Mouse (Mus musculus) telencephalon, adult 2 months (tissue): ENCODE measurements at regions not wholly inside any gene's neighbourhood (a gene's known extent, or its start where the extent isn't known, plus 50 kb on each side); places are given as distances from the start of the nearest gene placed in this dataset.
"Not testable (repeated sequence)": the region's sequence is repeated elsewhere in the genome, so short reads cannot be mapped to it uniquely, and the experiment has no call there.

Source experiments
- DNase-seq: peaks from one replicate; pipeline ENCODE4 v3.0.0-alpha.2; 2011; ENCODE audit warnings: low read depth, low spot score

- no peak for DNase-seq
Observed at GRCm38 (mm10) chrX:94785983-94786382, 61.6 kb downstream of the Zxdb start.

DNA sequence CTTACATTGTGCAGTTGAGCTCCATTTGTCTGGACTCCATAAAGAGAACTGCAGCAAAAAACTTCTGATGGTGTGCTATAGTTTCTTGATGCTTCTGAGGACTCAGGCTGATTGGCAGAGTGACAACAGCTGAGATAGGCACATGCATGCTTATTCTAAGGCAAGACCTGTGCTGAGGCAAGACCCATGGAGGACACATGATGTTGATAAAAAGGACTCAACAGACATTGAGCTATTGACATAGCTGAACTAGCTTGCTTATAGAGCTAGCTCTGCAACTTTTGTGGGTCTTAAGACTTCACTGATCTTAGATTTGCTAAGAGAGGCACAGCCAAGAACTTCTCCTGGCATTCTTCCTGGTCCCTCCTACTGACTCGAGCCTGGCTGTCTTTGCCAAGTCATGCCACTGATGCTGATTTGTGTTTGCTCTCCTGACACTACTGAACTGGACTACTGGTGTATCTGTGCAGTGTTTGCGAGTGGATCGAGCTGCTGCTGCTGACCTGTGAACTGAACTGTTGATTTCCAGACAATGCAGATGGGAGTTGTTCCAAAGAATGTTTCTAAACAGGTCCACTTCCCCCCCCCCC, 64.1 kb downstream of the Zxdb start:
- DNase-seq, result no peak

- not testable (repeated sequence) for DNase-seq
Observed at GRCm38 (mm10) chrX:94796845-94797244, 72.5 kb downstream of the Zxdb start.

- not testable (repeated sequence) for DNase-seq
Observed at GRCm38 (mm10) chrX:94797348-94798182, 73.2 kb downstream of the Zxdb start.

DNA sequence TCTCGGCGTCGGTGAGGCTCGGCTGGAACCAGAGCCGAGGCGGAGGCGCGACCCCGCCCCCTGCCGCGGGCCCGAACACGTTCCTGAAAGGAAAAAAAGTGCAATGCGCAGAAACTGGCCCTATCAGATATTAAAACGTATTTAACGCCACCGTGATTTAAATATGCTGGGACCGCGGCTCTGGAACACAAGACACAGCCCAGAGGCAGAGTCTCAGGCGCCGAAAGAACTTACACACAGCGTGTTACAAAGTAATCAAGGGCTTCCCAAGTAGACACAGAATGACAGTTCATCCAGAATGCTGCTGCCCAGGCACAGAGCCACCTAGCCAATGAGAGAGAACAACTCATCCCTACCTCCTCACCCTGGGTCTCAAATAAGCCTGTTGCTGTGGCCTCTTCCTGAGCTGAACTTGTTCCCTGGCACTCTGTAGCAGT, 73.8 kb downstream of the Zxdb start:
- not testable (repeated sequence) for DNase-seq

DNA sequence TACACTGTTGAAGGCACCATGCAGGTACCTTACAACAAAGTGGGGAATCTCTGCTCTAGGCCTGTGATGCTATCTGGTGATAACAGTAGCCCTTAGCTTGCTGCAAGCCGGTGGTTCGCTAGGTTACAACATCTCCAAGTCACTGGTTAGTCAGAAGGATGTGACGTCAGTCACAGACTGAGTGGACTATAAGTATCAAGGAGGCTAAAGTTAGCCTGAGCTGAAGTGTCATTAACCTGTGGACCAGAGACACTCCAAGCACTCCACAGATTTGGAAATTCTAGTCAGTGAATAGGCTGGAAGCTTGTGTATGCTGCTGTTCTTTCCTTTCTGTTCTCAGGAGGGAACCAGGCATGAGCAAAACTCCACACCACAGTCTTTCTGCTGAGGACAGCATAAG, 88.4 kb downstream of the Zxdb start:
- not testable (repeated sequence) for DNase-seq

GRCm38 (mm10) chrX:94827524-94827923, 103.2 kb downstream of the Zxdb start:
- not testable (repeated sequence) for DNase-seq

DNA sequence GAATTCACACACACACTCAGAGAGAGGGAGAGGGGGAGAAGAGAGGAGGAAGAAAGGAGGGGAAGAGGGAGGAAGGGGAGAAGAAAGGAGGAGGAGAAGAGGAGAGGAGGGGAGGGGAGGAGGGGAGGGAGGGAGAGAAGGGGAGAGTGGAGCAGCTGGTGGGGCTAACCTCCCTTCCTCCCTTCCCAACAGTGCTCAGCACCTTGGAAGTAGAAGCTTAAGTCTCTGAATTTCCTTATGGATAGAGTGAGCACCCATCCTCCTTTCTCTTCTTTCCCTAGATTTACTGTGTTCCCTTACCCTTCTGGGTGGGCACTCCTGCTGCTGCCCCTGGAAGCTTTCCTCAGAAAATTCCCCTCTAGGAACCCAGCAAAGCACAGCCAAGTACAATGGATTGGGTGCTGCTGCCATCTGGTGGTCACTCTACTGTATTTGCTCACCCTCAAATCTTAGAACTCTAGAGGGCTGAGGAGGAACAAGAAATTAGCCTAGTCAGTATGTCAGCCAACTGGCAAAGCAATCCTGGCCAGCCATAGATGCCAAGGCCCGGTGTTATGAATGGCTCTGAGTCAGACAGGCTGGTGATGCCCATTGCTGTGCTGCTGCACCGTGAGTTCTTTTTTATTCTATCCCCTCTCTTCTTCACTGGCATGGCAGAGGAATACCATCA, 119.9 kb downstream of the Zxdb start:
- DNase-seq, result not testable (repeated sequence)

DNA sequence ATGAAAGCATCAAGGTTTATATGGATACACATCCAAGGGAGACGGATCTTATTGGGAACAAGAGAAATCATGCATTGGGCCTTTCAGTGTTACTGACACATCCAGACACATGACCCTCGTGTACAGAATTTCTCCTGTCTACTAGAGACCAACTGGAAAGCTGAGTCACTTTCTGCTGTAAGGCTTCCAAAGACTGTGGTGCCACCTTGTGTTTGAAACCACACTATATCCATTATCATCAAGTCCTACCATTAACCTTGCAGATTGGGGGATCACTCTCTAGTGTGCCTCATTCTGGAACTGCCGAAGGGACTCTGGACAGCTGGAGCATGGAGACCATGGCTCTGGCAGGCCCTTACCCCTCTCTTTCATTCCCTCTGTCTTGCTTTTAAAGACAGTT, 125.2 kb downstream of the Zxdb start:
- not testable (repeated sequence) for DNase-seq

DNA sequence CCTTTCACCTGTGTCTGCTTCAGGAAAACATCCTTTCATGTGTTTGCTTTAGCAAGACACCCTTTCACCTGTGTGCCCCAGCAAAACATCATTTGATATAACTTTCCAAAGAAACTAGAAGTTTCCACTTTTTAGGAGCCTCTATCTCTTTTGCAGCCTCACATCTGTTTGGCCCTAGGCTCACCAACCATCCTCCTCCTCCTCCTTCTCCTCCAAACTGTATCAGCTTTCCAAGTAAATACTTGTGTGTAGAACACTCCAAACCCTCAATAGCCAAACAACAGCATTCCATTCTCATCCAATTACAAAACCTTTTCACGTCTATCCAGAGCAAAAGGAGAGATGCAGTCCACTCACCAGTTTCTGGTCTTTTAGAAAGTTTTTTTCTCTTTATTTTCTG, 133.1 kb downstream of the Zxdb start:
- no peak for DNase-seq

GRCm38 (mm10) chrX:94857954-94858353, 133.6 kb downstream of the Zxdb start:
- no peak for DNase-seq

GRCm38 (mm10) chrX:94863123-94863522, 138.8 kb downstream of the Zxdb start:
- DNase-seq, result no peak

- peak; percentile 47 for DNase-seq
Observed at GRCm38 (mm10) chrX:94865531-94866502, 141.4 kb downstream of the Zxdb start.

DNA sequence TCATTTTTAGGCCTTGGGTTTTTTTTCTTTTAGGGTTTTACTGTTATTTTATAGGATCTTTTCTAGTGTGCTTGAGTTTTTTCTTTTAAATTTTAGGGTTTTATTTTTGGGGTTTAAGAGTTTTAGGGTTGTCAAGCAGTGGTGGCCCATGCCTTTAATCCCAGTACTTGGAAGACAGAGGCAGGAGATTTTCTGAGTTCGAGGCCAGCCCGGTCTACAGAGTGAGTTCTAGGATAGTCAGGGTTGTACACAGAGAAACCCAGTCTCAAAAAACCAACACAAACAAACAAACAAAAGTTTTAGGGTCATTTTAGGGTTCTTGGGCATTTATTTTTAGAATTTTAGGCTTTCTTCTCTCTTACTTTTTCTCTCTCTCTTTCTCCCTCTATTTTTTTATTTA, 142.9 kb downstream of the Spin4 start:
- not testable (repeated sequence) for DNase-seq
